Comparison of ENCODE assay signal across 8 mouse cellular contexts in genomic region chr12:70112090-70112383, GRCm38 (mm10). TPM values are rescaled to one million over a fixed set of nuclear protein-coding genes. Genes with fewer than 3 reads are reported as not detected.
DNase-seq lines count a peak whose midpoint lies in the region; ATAC-seq and TF ChIP-seq lines count a peak whose summit lies in the region.

No protein-coding gene starts in this region.

- WGBS in lung, postnatal 0 days: 1% methylated on average over 15 of the region's 16 CpGs
- 2% methylated on average over 16 of the region's 16 CpGs for WGBS in limb, embryonic 12.5 days
- 6% methylated on average over 13 of the region's 16 CpGs for WGBS in stomach, embryonic 14.5 days

- peak; percentile 17; the same call in 1 of the 2 replicates for TF ChIP-seq CTCF in lung, postnatal 0 days (IDR thresholded peaks at IDR 0.05)

- H3K9me3 ChIP-seq in lung, postnatal 0 days (ENCODE audit: low read length): no peaks in the 10 kb centered on the region
- no peaks in the 10 kb centered on the region for H3K9me3 ChIP-seq in limb, embryonic 12.5 days
- no peaks in the 10 kb centered on the region for H3K9me3 ChIP-seq in stomach, embryonic 14.5 days (ENCODE audit: control insufficient read depth, low read depth, low read length)

- H3K36me3 ChIP-seq in lung, postnatal 0 days (ENCODE audit: insufficient read depth, low read length): no peaks in the 10 kb centered on the region
- H3K36me3 ChIP-seq in limb, embryonic 12.5 days: no peaks in the 10 kb centered on the region
- H3K36me3 ChIP-seq in stomach, embryonic 14.5 days (ENCODE audit: control insufficient read depth, insufficient read depth, low read length): no peaks in the 10 kb centered on the region

- H3K4me2 ChIP-seq in lung, postnatal 0 days (replicated peaks; ENCODE audit: low read depth, low read length): peak overlapping the region; percentile 98
- peak overlapping the region; percentile 92 for H3K4me2 ChIP-seq in limb, embryonic 12.5 days
- peak overlapping the region; percentile 83 for H3K4me2 ChIP-seq in stomach, embryonic 14.5 days (replicated peaks; ENCODE audit: low read depth, low read length)

- no peak for TF ChIP-seq EP300 in lung, postnatal 0 days (IDR thresholded peaks at IDR 0.05)

- no peak overlapping the region for H3K9ac ChIP-seq in lung, postnatal 0 days (replicated peaks; ENCODE audit: low read depth)
- peak overlapping the region; percentile 81 for H3K9ac ChIP-seq in limb, embryonic 12.5 days (replicated peaks)
- H3K9ac ChIP-seq in stomach, embryonic 14.5 days (replicated peaks; ENCODE audit: low read depth, low read length): peak overlapping the region; percentile 70; the same call in 1 of the 2 replicates

- ATAC-seq in cerebellum, adult (ENCODE audit: insufficient number of reproducible peaks, low FRiP score, low TSS enrichment): no peak
- no peak for ATAC-seq in lung, postnatal 0 days
- ATAC-seq in limb, embryonic 12.5 days (ENCODE audit: insufficient number of reproducible peaks, insufficient read depth, low FRiP score, low TSS enrichment, low read depth): no peak
- ATAC-seq in stomach, embryonic 14.5 days (ENCODE audit: insufficient number of reproducible peaks, insufficient read depth, low FRiP score, low read depth): 0 out of 2 replicates have a peak, but pooled peaks have one; percentile 18

- H3K27ac ChIP-seq in lung, postnatal 0 days (ENCODE audit: low read length): peak overlapping the region; percentile 91; the same call in 1 of the 2 replicates
- H3K27ac ChIP-seq in limb, embryonic 12.5 days: no peak overlapping the region
- no peak overlapping the region for H3K27ac ChIP-seq in stomach, embryonic 14.5 days (ENCODE audit: low read length)

- DNase-seq in cerebellum, adult 11-12 months: peak; percentile 49
- DNase-seq in lung, postnatal 0 days (ENCODE audit: low spot score): no peak
- DNase-seq in lung, adult 18-20 months: no peak
- DNase-seq in gastrocnemius, adult 8-10 months (ENCODE audit: low spot score in 2 of 2): no peak
- DNase-seq in MN1 (ENCODE audit: low spot score): no peak

- peaks cover 13% of the 10 kb centered on the region; the same call in 1 of the 2 replicates for H3K4me1 ChIP-seq in lung, postnatal 0 days (ENCODE audit: insufficient read depth, low read depth, low read length)
- H3K4me1 ChIP-seq in limb, embryonic 12.5 days (replicated peaks): peaks cover 28% of the 10 kb centered on the region
- H3K4me1 ChIP-seq in stomach, embryonic 14.5 days (ENCODE audit: control insufficient read depth, insufficient read depth, low read length): peaks cover 13% of the 10 kb centered on the region

- H3K4me3 ChIP-seq in lung, postnatal 0 days (ENCODE audit: low read depth, low read length): peak overlapping the region; percentile 86
- peak overlapping the region; percentile 87 for H3K4me3 ChIP-seq in limb, embryonic 12.5 days (replicated peaks)
- H3K4me3 ChIP-seq in stomach, embryonic 14.5 days (ENCODE audit: low read depth, low read length): peak overlapping the region; percentile 75

- H3K27me3 ChIP-seq in lung, postnatal 0 days (replicated peaks; ENCODE audit: insufficient read depth, low read length): no peaks in the 10 kb centered on the region
- peaks cover 18% of the 10 kb centered on the region for H3K27me3 ChIP-seq in limb, embryonic 12.5 days
- H3K27me3 ChIP-seq in stomach, embryonic 14.5 days (ENCODE audit: control insufficient read depth, insufficient read depth, low read length): no peaks in the 10 kb centered on the region

RNA-seq across cellular contexts. Expression of gene Nin, which starts 1.5 kb away (rescaled TPM):
- 8.3 and 8.6 TPM in 2 replicates for polyA plus RNA-seq in lung, postnatal 0 days (2015; fragmentation: Nextera tagmentation; extraction: Ambion mirVana)
- 11.4 and 12.0 TPM in 2 replicates for polyA plus RNA-seq in limb, embryonic 12.5 days (2016; fragmentation: Nextera tagmentation; extraction: Ambion mirVana)
- polyA plus RNA-seq in stomach, embryonic 14.5 days (2014; fragmentation: Nextera tagmentation; extraction: Ambion mirVana): 23.3 and 26.1 TPM in 2 replicates
- 10 to 100 TPM; 26.3 to 45.2 (median 31.7) TPM for total RNA-seq in gastrocnemius, adult 8-10 months (2022)

RNA-seq across cellular contexts. Expression of gene Abhd12b, which starts 41.9 kb away (rescaled TPM):
- 0.45 and 0.57 TPM in 2 replicates for polyA plus RNA-seq in lung, postnatal 0 days (2015; fragmentation: Nextera tagmentation; extraction: Ambion mirVana)
- not detected in 2 replicates for polyA plus RNA-seq in limb, embryonic 12.5 days (2016; fragmentation: Nextera tagmentation; extraction: Ambion mirVana)
- polyA plus RNA-seq in stomach, embryonic 14.5 days (2014; fragmentation: Nextera tagmentation; extraction: Ambion mirVana): 0.29 and 0.33 TPM in 2 replicates
- total RNA-seq in gastrocnemius, adult 8-10 months (2022): not detected
